Mouse (Mus musculus) liver, embryonic 15.5 days (tissue): ENCODE data around the gene Tbx2. TPM values are rescaled to one million over a fixed set of nuclear protein-coding genes. Genes with fewer than 3 reads are reported as not detected.

Experiments
- ATAC-seq: fragments of 200-750 bp; cut with Nextera tagmentation; 2 replicates; pipeline ENCODE4 v1.8.0; 2017; ENCODE audit warnings: moderate number of reproducible peaks, mild to moderate bottlenecking, moderate library complexity; ENCODE audit not compliant: insufficient read depth
- H3K27ac ChIP-seq: fragments of 300-500 bp; sonication (generic); replicated peaks from 2 replicates; pipeline ENCODE4 v1.5.1; 2015; ENCODE audit warnings: mild to moderate bottlenecking, inconsistent platforms
- H3K27me3 ChIP-seq: fragments of 300-500 bp; sonication (generic); 2 replicates; pipeline ENCODE4 v1.6.1; 2015; ENCODE audit warnings: mild to moderate bottlenecking, inconsistent platforms
- H3K36me3 ChIP-seq: fragments of 300-500 bp; sonication (generic); replicated peaks from 2 replicates; pipeline ENCODE4 v1.6.1; 2015; ENCODE audit warnings: moderate library complexity, mild to moderate bottlenecking, inconsistent platforms
- H3K4me1 ChIP-seq: fragments of 300-500 bp; sonication (generic); replicated peaks from 2 replicates; pipeline ENCODE4 v1.6.1; 2015; ENCODE audit warnings: inconsistent platforms
- H3K4me2 ChIP-seq: fragments of 300-500 bp; sonication (generic); 2 replicates; pipeline ENCODE4 v1.6.1; 2015; ENCODE audit warnings: moderate library complexity, mild to moderate bottlenecking, inconsistent platforms
- H3K4me3 ChIP-seq: fragments of 300-500 bp; sonication (generic); replicated peaks from 2 replicates; pipeline ENCODE4 v1.5.1; 2015; ENCODE audit warnings: mild to moderate bottlenecking, inconsistent platforms
- H3K9ac ChIP-seq: fragments of 300-500 bp; sonication (generic); 2 replicates; pipeline ENCODE4 v1.6.1; 2015; ENCODE audit warnings: moderate library complexity, mild to moderate bottlenecking, inconsistent platforms
- H3K9me3 ChIP-seq: fragments of 300-500 bp; sonication (generic); replicated peaks from 2 replicates; pipeline ENCODE4 v1.6.1; 2016; ENCODE audit warnings: inconsistent platforms
- WGBS: fragments of 180-500 bp; shearing (Covaris S2); methylation state at CpG from one replicate; pipeline ENCODE4 v1.1.7; 2015; ENCODE audit warnings: mixed read lengths; ENCODE audit not compliant: insufficient replicate concordance; 5-methylcytosine and 5-hydroxymethylcytosine counted together
- polyA plus RNA-seq: library from polyadenylated mRNA; unstranded; fragments of >200 nt; fragmentation: Nextera tagmentation; extraction: Ambion mirVana; gene quantifications from 2 replicates; pipeline ENCODE4 v1.2.1, GENCODE M21; 2015

Gene Tbx2
- 0.45 and 0.56 TPM in 2 replicates for polyA plus RNA-seq

DNA sequence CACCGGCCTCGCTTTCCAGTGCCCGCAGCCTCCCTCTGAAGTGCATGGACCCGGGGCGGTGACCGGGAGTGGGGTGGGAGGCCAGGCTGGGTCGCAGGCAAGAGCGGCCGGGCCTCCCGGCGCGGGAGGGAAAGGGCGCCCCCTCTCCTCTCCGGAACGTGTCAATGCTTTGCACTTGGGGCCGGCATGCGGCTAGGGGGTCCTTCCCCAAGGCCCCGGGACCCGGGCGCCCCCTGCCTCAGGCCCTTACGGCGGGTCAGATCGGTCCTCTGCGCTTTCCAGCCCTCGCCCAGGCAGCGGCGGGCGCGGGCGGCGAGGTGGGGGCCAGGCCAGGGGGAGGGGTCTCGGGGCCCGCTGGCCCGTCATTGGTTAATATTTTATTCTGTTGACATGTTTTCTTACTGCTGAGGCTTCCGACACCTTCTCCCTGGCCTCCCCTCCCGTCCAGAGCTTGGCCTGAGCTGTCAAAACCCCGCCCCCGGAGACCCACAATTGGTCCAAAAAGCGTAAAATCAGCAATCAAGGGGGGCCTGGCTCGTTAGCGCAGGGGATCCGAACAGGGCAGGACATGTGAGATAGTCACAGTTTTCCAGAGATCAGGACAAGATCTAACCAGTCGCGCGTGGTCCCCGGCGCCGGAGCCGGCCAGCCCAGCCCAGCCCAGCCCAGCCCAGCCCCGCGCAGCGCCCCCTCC is at the start of gene Tbx2:
Gene Tbx2, plus strand, starts transcription at position 321 of the 694 bp plus-strand sequence.
- peak; percentile 54; the same call in 1 of the 2 replicates for ATAC-seq
- H3K9ac ChIP-seq: peak within 1 kb of the TSS; percentile 30; the same call in 1 of the 2 replicates

DNA sequence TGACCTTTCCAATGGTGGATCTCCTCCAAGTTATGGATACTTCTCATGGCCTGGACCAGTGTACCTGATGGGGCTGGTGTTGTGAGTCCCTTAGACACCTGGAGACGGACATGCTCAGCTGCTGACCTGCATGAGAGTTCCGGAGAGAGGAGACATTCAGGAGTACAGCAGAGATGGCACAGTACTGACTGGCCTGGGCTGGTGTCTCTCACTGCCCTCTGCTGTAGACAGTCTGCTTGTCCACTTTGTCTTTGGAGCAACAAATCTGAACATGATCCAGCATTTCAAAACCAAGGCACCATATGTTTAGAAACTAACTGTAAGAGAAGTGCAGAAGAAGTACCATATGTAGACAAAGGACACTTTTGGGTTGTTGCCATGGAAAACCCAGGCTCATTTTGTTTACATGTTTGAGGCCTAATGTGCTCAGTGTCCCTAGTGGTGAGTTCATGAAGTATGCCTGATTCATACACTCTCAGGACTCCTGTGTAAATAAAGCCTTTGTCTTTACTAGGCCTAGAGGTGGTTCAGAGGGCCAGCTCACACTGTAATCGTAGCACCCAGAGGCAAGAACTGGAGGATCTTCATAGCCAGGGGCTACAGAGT is 46.1 kb upstream of the Tbx2 start:
- no peak overlapping the region for H3K4me2 ChIP-seq
- 68% methylated on average over 3 of the region's 3 CpGs for WGBS
- H3K9me3 ChIP-seq: no peaks in the 10 kb centered on the region
- H3K27ac ChIP-seq: no peak overlapping the region
- no peak overlapping the region for H3K9ac ChIP-seq
- no peaks in the 10 kb centered on the region for H3K36me3 ChIP-seq
- no peak for ATAC-seq
- H3K4me1 ChIP-seq: peaks cover 32% of the 10 kb centered on the region
- peaks cover 83% of the 10 kb centered on the region for H3K27me3 ChIP-seq
- H3K4me3 ChIP-seq: no peak overlapping the region

More for the DNA sequence above, at the start of gene Tbx2:
- H3K27me3 ChIP-seq: peaks cover 100% of the 10 kb centered on the region
- no peaks in the 10 kb centered on the region for H3K9me3 ChIP-seq
- H3K4me1 ChIP-seq: peaks cover 44% of the 10 kb centered on the region
- peak within 1 kb of the TSS; percentile 48 for H3K4me3 ChIP-seq
- under 1% methylated on average over 52 of the region's 52 CpGs for WGBS
- peak within 1 kb of the TSS; percentile 45; the same call in 1 of the 2 replicates for H3K27ac ChIP-seq
- H3K4me2 ChIP-seq: peak within 1 kb of the TSS; percentile 57
- H3K36me3 ChIP-seq: no peaks in the 10 kb centered on the region

DNA sequence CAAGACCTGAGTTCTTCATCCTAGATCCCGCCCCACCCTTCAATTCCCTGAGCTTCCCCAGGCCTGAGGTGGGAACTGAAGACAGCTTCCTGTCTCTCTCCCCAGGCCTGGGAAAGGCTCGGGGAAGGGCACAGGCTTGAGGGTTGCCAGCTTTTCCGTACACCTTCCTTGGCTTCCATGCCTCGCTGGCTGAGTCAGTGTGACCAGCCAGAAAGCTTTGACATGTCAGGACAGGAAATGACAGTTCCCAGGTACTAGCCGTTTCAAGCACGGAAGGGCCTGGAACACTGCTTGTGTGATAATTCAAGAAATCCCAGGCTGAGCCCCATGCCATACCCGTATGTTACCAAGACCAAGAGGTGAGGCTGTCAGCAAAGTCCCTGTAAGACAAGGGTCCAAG is 42.6 kb upstream of the Tbx2 start:
- peak overlapping the region; percentile 41 for H3K4me3 ChIP-seq
- H3K4me2 ChIP-seq: peak overlapping the region; percentile 71
- H3K9me3 ChIP-seq: no peaks in the 10 kb centered on the region
- H3K36me3 ChIP-seq: 0 out of 2 replicates have a peak, but pooled peaks cover 4% of the 10 kb centered on the region
- H3K27ac ChIP-seq: peak overlapping the region; percentile 93
- ATAC-seq: peak; percentile 40
- WGBS: 64% methylated on average over 7 of the region's 7 CpGs
- H3K9ac ChIP-seq: peak overlapping the region; percentile 60
- H3K4me1 ChIP-seq: peaks cover 61% of the 10 kb centered on the region
- peaks cover 54% of the 10 kb centered on the region for H3K27me3 ChIP-seq

DNA sequence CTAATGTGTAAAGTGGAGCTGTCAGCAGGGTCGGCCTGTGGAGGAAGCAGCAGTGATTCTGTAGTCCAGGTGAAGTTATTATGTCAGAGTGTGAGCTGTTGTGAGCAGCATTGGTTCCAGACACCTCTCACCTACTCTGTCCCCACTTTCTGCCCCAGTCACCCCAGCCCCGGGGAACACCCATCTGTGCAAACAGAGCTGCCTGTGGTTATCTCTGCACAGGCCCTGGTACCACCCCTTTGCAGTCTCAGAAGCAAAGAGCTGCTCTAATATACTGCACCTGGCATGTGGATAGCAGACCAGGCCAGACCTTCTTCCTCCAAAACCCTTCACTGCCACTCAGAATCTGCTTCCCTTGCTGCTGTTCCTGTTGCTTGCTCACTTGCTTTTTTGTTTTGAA is 42.1 kb upstream of the Tbx2 start:
- H3K4me1 ChIP-seq: peaks cover 61% of the 10 kb centered on the region
- H3K4me2 ChIP-seq: peak overlapping the region; percentile 71

DNA sequence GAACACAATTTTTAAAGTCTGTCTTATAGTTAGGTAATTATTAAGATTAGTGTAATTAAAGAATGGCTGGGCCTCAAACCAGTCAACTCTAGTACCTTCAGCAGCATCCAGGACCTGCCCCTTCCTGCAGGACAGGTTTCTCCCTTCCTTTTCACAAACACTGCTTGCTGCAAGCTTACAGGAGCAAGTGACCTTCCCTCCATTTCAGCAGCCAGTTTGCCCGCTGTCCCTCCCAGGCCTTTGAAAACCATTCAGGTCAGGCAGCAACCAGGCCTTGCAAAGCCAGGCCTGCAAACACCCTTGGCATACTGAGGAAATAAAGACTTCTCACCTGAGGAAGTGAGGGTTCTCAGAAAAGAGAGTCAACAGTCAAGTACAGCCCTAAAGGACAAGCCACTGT is 41.1 kb upstream of the Tbx2 start:
- peaks cover 46% of the 10 kb centered on the region for H3K27me3 ChIP-seq
- H3K9me3 ChIP-seq: no peaks in the 10 kb centered on the region
- peaks cover 58% of the 10 kb centered on the region for H3K4me1 ChIP-seq
- no peak overlapping the region for H3K4me3 ChIP-seq
- ATAC-seq: no peak
- 88% methylated on average over 1 of the region's 1 CpGs for WGBS
- H3K9ac ChIP-seq: peak overlapping the region; percentile 39; the same call in 1 of the 2 replicates
- peak overlapping the region; percentile 71 for H3K4me2 ChIP-seq
- peak overlapping the region; percentile 93 for H3K27ac ChIP-seq
- H3K36me3 ChIP-seq: peaks cover 7% of the 10 kb centered on the region; the same call in 1 of the 2 replicates

More for the DNA sequence above, 42.1 kb upstream of the Tbx2 start:
- peak overlapping the region; percentile 41 for H3K4me3 ChIP-seq
- H3K27me3 ChIP-seq: peaks cover 49% of the 10 kb centered on the region
- peak overlapping the region; percentile 60 for H3K9ac ChIP-seq
- peaks cover 4% of the 10 kb centered on the region; the same call in 1 of the 2 replicates for H3K36me3 ChIP-seq
- 25% methylated on average over 2 of the region's 2 CpGs for WGBS
- no peaks in the 10 kb centered on the region for H3K9me3 ChIP-seq
- H3K27ac ChIP-seq: peak overlapping the region; percentile 93
- ATAC-seq: peak; percentile 100

- peaks cover 48% of the 10 kb centered on the region for H3K27me3 ChIP-seq
- H3K4me1 ChIP-seq: peaks cover 61% of the 10 kb centered on the region
- 66% methylated on average over 12 of the region's 12 CpGs for WGBS
- no peak overlapping the region for H3K4me3 ChIP-seq
- H3K9me3 ChIP-seq: no peaks in the 10 kb centered on the region
- H3K36me3 ChIP-seq: peaks cover 7% of the 10 kb centered on the region; the same call in 1 of the 2 replicates
- no peak overlapping the region for H3K9ac ChIP-seq
- ATAC-seq: no peak
- H3K4me2 ChIP-seq: no peak overlapping the region
- peak overlapping the region; percentile 19 for H3K27ac ChIP-seq
These were observed 39.7 kb upstream of the Tbx2 start for GRCm38 (mm10) chr11:85792534-85793215.

- Histone ChIP-seq H3K27me3 (peaks cover 54% of the 10 kb centered on the region), H3K4me3 (peak overlapping the region; percentile 39), H3K4me1 (peaks cover 68% of the 10 kb centered on the region), H3K4me2 (peak overlapping the region; percentile 69), H3K27ac (peak overlapping the region; percentile 98), H3K9ac (peak overlapping the region; percentile 34), H3K9me3 (no peaks in the 10 kb centered on the region), H3K36me3 (peaks cover 13% of the 10 kb centered on the region; the same call in 1 of the 2 replicates)
- peak; percentile 74 for ATAC-seq
- WGBS: 8% methylated on average over 4 of the region's 4 CpGs
These were observed 32.9 kb upstream of the Tbx2 start for GRCm38 (mm10) chr11:85799456-85799855.

DNA sequence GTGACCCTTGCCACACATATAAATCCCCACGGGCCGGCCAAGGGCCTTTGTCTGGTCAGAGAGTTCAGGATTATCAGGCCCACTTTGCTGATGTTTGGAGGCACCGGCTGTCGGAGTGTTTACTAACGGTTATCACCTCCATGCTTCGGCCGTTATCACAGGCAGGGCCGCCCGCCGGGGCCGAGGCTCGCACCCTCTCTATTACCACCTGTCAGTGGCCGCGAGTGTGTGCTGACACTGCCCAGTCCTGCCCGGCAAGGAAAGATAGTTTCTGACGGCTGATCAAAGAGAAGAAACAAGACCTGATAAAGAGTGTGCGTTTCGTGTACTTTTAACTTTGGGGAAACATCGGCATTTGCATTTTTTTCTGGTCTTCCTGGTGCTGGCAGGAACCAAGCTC is 32.5 kb upstream of the Tbx2 start:
- H3K4me1 ChIP-seq: peaks cover 72% of the 10 kb centered on the region
- peaks cover 54% of the 10 kb centered on the region for H3K27me3 ChIP-seq
- H3K9me3 ChIP-seq: no peaks in the 10 kb centered on the region
- ATAC-seq: peak; percentile 73
- H3K4me3 ChIP-seq: peak overlapping the region; percentile 39
- H3K27ac ChIP-seq: peak overlapping the region; percentile 98
- H3K9ac ChIP-seq: peak overlapping the region; percentile 34
- H3K36me3 ChIP-seq: peaks cover 13% of the 10 kb centered on the region; the same call in 1 of the 2 replicates
- 10% methylated on average over 19 of the region's 19 CpGs for WGBS
- peak overlapping the region; percentile 69 for H3K4me2 ChIP-seq

GRCm38 (mm10) chr11:85800380-85800779 is 32.0 kb upstream of the Tbx2 start:
- H3K4me1 ChIP-seq: peaks cover 77% of the 10 kb centered on the region
- peaks cover 13% of the 10 kb centered on the region; the same call in 1 of the 2 replicates for H3K36me3 ChIP-seq
- 82% methylated on average over 11 of the region's 11 CpGs for WGBS
- peaks cover 58% of the 10 kb centered on the region for H3K27me3 ChIP-seq
- peak overlapping the region; percentile 34 for H3K9ac ChIP-seq
- peak overlapping the region; percentile 98 for H3K27ac ChIP-seq
- H3K4me2 ChIP-seq: peak overlapping the region; percentile 69
- no peak for ATAC-seq
- H3K9me3 ChIP-seq: no peaks in the 10 kb centered on the region
- H3K4me3 ChIP-seq: peak overlapping the region; percentile 39

GRCm38 (mm10) chr11:85804048-85804447 is 28.3 kb upstream of the Tbx2 start:
- Histone ChIP-seq H3K27ac (peak overlapping the region; percentile 98), H3K4me2 (peak overlapping the region; percentile 69)
- peak; percentile 93 for ATAC-seq

More at GRCm38 (mm10) chr11:85804048-85804447, 28.3 kb upstream of the Tbx2 start:
- 22% methylated on average over 5 of the region's 5 CpGs for WGBS
- no peaks in the 10 kb centered on the region for H3K9me3 ChIP-seq
- H3K9ac ChIP-seq: peak overlapping the region; percentile 53
- peaks cover 72% of the 10 kb centered on the region for H3K4me1 ChIP-seq
- peaks cover 25% of the 10 kb centered on the region for H3K27me3 ChIP-seq
- H3K36me3 ChIP-seq: peaks cover 10% of the 10 kb centered on the region; the same call in 1 of the 2 replicates
- peak overlapping the region; percentile 44 for H3K4me3 ChIP-seq
